Mouse (Mus musculus) c-Kit-negative CD71-positive TER-119-positive erythroid progenitor cells, embryonic 14.5 days (primary cell): ENCODE results near the gene Ccdc88a.

Experiments
- DNase-seq: peaks from one replicate; pipeline ENCODE4 v3.0.0-alpha.2; 2013; ENCODE audit warnings: low read depth, low spot score

Ccdc88a gene

DNA sequence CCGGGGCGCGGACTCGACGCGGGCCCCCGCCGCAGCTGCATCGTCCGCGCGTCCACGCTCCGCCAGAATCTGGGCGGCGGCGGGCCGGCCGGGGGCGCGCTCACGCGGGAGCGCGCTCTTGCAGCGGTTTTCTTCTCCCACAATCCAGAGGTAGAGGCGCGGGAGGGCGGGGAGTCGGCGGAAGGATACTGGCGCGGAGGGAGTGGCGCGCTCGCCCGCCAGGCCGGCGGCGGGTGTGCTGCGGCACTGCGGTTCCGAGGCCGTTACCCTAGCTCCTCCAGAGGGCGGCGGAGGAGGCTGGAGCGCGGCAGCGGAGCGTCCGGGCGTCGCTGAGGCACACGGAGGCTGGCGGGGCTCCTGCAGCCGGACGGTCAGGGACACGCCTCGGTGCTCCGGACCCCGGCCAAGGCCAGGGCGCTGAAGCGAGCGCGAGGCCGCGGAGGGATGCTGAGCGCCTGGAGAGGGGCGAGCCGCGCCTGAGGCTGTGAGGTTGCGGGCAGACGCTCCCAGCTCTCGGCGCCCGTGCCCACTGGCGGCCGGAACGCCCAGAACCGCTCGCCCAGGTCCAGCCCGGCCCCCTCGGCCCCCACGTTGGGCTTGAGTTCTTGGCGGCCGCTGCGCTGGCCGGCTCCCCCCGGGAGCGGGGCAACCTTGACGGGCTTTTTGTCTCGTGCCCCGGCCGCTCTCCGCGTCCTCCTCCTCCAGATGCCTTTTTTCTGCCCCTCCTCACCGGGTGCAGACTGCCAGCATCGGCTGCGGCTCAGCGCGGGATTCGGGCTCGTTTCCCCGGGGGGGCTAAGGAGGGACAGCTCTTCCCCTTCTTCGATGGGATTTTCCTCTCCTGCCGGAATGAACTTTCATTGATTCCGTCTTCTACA lies at the start of gene Ccdc88a:
Gene Ccdc88a, plus strand, starts transcription at position 263 of the 878 bp plus-strand sequence.
- peak; percentile 82 for DNase-seq

DNA sequence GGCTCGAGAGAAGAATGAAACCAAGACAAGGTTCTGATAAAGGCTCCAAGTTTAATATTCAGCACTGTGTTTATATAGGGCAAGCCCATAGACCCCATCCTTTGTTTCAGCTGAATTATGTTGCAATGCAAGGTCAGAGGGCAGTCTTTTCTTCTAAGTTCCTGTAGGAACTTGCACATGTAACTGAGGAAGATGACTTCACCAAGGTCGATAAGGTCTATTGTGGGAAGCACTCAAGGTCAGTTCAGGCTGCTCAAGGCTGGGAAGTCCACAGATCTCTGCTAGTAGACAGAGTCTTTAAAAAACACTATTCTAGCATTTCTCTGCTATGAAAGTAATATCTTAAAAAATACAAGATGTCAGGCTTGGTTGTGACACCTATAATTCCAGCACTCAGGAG lies 38.0 kb upstream of the Ccdc88a start:
- no peak for DNase-seq

DNA sequence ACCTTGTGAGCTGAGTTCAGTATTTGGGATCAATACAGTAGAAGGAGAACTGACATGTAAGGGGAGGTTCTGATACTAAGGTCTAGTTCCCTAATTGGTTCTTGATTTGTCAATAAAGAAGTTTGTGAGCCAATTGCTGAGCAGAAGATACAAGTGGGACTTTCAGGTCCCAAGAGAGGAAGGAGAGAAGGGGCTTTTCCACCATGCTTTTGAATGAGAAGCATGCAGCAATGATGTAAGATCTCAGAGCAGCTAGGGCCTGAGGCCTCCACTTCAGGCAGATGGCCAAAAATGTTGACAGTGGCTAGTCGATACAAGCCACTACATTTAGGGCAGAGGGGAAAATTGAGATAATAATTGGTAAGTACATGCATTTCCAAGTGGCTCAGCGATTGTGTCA lies 32.2 kb upstream of the Ccdc88a start:
- DNase-seq: no peak

DNA sequence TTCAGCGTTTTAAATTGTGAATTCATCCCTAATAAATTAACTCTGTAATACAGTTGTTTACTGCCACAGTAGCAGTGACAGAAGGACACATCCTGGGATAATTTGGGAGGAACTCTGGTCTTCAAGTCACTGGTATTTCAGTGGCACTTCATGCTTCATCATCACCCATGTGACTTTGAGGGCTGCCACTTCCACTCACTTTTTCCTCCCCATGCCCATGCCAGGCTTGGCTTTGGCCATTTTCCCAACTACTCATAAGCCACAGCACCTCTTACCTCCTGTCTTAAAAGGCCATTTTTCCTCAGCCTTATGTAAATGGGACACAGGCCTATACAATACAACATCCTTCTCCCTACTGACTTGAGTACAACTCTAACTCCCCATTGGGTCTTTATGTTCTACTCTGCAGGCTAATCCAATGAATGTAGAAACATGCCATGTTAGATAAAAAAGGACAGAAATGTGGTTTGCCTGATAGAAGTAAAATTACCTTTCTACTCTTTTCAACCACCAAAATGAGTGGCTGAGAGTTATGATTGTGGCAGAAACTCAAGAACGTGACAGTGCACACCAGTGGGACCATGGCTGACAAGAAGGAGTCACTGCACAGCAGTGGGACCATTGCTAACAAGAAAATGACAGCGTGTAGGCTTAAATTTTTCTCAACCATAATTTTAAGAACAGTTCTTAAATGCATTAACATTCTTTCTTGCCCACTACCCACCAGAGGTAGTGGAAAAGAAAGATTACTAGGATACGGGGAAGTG lies 28.4 kb upstream of the Ccdc88a start:
- DNase-seq: peak; percentile 9

DNA sequence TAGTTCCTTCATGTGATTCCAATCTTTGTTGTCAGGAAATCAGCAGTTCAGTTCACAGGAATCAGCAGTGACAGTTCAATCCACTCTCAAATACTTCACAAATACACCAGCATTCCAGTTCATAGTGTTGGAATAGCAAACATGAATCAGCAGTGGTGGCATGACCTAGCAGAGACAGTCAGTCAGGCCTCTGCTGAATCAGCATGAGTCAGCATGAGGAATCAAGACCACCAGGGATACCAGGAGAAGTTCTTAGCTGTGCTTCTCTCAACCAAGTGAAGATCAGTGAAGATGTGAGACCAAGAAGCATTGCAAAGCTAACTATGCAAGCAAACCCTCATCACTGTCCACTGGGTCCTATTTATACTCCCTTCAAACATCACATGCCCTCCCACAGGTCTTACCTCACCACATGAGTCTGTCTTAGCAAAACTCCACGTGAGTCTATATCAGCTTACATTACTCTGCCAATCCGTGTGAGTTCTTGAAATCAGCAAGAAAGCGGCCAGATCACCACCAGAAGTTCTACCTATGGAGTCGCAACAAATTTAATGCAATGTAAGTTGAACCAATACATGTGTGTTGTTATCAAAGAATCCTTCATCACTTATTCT lies 27.7 kb upstream of the Ccdc88a start:
- peak; percentile 75 for DNase-seq

DNA sequence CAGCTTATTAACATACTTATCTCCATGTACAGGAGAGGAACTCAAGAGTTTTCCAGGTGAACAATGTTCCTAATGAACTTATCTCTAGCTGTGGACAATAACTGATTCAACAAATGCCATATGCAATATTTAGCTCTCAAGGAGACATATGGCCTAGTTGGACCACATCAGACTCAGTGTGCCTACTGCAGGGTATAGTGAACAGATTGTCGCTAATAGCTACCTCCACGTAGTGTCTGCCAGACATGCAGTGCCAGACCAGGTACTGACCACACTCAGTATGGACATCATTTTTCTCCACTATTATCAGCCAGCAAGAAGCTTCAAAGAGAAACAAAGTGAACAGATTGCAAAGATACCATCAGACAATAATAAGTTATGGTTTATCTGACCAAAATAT lies 22.6 kb upstream of the Ccdc88a start:
- DNase-seq: no peak

DNA sequence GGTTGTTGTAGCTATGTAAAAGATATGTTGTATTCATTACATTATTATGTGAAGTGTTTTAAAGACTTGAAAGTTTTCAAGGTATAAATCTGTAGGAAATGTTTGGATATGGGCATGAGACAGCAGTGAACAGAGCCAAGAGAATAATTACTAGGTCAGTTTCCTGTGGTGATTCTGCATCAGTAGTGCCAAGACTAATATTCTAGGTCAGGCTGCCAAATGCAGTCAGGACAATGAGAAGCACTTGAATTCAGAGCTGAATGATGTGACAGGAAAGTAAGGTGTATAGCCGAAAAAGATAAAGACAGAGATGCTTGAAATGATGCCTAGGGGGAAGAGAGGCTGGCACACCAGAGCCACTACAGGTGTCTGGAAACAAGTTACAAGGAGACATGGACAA lies 21.2 kb upstream of the Ccdc88a start:
- no peak for DNase-seq

DNA sequence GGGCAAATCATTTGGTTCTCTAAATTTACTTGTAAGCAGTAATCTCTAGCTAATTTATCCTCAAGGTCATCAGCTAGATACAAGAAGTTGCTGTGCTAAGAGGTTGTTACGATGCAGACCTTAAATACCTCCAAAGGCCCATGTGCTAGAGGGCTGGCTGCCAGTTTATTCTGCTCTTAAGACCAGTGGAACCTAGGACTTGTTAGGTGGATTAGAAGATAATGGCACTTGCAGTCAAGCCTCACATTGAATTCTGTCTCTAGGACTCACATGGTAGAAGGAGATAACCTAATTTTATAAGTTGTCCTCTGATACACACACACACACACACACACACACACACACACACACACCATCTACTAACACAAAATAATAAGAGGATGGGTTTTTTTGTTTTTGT lies 5.3 kb upstream of the Ccdc88a start:
- DNase-seq: no peak

DNA sequence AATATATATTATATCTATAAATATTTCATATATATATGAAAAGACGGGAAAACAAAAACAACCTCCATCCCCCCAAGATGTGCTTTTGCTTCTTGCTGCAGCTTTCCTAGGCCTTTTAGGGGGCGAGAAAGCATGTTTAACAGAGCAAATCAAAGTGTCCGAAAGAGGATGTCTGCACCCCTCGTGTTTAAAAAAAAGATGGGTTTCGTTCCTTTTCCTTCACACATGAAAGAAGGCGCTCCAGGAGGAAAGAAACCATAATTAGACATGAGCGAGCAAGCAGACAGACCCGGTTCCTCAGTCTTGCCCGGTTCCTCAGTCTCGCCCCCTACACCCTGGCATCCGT lies 435 bp upstream of the Ccdc88a start:
- no peak for DNase-seq

DNA sequence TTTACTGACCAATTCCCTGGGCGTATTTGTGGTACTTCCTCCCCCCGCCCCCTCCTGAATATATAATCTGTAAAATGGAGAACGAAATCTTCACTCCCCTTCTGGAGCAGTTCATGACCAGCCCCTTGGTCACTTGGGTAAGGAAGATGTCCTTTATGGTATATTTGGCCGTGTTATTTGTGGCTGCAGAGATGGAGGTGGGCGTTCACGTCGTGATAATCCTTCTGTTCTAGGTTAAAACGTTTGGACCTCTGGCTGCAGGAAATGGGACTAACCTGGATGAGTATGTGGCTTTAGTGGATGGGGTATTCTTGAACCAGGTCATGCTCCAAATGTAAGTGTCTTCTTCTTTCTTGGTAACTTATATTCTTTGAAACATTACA lies 807 bp downstream of the Ccdc88a start:
- no peak for DNase-seq

DNA sequence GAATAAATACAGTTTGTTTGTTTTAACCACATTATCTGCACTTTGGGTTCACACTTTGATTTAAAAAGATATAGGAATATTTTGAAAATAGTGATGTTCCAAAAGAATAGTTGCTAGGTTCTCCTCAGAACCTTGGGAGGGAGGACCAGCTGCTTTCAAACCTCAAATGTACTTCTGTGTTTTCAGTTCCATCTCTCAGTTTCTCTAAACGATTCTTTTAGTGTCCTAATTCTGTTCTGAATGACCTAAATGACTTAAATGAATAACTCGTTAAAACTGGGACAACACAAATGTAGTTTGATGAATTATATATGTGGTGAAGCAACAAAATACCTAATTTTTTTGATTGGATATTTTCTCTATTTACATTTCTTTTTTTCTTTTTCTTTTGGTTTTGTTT lies 3.2 kb downstream of the Ccdc88a start:
- DNase-seq: no peak

DNA sequence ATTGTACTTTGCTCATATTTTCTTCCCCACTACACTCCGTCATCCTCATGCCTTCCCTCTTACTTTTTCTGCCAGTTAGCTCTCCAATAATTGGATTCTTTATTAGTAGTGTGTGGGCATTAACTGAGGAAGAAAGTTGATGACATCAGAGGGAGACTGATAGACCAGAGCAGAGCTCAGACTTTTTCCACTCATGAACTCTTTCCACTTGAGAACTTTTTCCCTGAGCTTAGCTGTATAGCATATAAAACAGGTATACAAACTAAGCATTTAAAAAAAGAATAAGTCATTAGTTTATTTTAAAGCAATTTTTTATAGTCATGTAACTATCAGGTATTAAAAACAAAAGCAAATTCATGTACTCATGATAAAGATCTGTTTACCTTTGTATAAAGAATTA lies 5.3 kb downstream of the Ccdc88a start:
- DNase-seq: no peak

DNA sequence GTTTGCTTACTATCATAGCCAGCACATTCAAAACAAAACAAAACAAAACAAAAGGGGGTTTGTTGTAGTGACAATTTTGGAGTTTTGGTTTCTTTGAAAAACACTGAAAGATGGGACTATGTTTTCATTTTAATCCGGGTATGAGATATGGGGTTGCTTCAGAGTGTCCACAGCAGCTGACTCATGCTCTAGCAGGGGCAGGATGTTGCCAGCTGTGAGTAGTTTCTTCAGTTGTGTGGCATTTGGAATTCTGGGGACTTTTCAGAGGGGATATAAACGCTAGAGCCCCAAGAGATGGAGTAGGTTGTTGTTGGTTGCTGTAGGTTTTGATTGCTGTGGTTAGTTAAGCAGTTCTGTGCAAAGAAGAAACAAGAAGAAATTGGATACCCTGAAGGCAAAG lies 10.0 kb downstream of the Ccdc88a start:
- DNase-seq: no peak

DNA sequence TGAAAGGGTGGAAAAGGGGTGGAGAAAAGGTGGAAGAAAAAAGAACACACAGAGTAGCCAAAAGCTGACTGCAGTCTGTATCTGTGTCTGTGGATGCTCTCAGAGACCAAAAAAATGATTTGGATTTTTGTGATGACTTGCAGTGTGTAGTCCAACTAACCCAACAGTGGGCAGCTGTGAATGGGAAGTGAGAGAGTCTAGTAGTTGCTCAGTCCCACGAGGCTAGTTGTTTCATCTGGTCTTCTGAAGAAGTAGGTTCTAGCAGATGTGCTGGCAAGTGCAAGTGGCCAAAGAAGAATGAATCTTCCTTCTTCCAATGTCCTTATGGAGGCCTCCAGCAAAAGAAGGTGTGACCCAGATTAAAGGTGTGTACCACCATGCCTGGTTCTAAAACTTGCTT lies 10.5 kb downstream of the Ccdc88a start:
- no peak for DNase-seq

DNA sequence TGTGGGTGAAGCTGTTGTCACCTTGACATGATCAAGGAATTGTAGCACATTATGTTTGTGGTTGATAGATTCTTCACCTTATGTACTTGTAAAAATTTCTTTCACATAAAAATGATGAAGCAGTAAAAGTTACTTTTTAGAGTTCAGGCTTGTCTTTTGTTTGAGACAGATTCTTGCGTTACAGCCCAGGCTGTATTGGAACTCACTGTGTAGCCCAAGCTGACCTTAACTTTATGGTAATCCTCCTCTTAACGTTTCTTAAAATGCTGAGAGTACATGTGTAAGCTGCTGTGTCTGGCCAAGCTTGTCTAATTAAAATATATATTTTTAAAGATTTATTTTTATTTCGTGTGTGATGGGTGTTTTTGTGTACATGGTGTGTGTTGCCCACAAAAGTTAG lies 11.2 kb downstream of the Ccdc88a start:
- DNase-seq: no peak

DNA sequence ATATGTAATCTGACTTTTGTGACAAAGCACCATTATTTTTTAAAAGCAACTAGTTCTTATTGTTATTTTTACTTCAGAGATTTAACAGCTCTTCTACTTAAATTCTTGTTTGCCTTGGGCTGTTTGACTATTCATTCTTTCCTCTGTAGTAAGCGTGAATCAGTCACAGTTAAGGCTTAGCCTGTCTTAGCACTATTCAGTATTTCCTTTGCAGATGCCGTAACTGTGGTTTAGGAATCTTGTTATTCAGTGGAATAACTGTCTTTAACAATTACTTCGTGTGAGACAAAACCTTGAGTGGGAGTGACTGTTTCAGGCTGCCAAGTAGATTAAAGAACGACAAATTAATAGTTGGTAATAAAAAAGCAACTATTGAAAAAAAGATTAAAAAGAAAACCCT lies 16.5 kb downstream of the Ccdc88a start:
- no peak for DNase-seq

DNA sequence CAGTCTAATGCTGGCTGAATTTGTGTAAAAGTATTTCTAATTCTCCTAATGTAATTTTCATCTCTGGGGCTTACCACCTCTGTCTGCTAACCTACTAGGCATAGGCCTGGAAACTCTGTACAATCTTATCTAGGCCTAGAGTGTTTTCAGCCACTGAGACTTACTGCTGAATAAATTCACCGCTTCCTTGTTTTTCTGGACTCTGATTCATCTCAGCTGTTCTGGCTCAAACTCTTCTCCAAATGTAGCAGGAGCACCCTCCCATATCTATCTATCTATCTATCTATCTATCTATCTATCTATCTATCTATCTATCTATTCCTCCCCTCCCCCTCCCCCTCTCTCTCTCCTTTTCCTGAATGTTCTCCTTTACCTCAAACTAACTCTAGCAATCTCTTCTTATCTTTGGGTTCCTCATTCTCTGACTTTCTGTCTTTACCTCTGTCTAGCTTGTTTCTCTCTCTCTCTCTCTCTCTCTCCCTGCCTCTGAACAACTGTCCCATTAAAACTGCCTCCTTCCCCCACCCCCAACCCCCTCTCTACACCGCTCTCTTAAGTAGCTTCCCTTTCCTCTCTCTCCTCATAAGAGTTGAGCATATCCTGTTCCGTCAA lies 21.8 kb downstream of the Ccdc88a start:
- no peak for DNase-seq

DNA sequence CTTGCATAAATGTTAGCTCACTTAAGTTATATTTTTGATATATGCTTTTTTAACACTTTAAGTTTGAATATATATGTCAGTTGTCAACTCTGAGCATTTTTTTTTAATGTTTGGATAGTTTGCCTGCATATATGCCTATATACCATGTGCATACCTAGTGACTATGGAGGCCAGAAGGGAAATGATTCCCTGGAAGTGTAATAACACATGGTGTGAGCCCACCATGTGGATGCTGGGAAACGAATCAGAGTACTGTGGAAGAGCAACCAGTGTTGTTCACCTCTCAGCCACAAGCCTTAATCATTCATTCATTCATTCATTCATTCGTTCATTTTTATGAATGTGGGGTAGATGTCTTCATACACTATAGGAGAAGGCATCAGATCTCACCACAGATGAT lies 26.9 kb downstream of the Ccdc88a start:
- no peak for DNase-seq

DNA sequence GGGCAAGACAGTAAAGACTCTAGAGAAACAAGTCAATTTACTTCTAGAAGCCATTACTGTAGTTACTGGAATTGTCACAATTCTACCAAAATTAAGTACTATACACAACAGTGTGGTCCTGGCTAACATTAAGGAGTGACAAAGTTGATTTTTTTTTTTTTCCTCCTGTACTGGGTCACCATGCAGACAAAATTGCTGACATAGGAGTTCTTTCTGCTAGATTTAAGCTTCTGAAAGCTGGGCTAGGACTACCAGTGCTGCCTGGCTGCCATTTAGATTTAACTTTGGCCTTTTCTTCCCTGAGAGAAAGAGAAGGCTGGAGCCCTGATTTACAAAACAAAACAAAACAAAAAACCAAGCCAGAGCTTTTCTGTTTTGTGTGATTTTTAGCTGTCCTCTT lies 32.8 kb downstream of the Ccdc88a start:
- DNase-seq: no peak

DNA sequence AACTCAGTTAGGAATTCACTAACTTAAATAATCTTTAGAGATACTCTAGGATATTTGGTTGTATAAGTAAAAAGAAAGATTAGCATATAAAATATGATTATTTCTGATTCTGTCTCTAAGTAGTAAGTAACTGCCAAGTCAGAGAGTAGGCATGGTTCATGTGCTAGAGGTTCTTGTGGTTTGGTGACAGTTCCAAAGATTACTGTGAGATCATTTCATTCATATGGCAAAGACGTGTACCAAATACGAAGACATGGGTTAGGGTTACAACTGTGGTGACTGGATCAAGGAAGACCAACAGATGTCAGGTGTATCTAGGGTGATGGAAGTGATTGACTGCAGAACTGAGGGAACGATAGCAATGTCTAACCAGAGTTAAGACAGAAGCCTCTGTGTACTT lies 50.0 kb downstream of the Ccdc88a start:
- DNase-seq: no peak

DNA sequence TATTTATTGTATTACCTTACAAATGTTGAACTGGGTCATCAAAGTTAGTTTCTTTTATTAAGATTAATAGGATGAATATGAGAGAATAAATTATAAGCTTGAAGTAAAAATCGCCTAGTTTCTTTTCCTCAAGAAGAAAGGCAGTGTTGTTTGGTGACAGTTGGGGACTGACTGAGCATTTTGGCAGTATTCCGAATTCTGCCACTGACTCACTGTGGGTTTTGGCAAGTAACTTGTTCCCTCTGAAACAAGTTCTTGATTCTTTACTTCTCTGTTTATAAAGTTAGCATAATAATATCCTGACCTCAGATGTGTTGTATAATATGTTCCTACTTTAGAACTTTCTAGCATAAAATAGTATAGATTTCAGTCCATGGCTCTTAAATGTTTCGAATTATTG lies 55.3 kb downstream of the Ccdc88a start:
- DNase-seq: no peak

DNA sequence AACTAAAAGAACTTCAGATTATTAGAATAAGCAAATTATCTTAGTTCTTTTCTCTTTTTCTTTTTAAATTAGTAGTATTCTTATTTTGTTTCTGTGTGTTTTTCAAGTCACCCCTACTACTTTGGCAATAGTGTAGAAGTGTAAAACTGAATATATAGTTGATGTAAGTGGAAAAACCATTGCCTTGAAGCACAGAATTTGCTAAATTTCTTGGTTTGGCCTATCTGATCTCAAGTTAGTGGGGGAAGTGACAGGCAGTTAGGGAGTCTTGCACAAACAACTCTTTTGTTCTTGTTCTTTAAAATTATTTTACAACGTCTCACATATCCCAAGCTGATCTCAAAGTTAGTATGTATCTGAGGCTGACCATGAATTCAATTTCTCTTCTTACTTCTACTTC lies 57.6 kb downstream of the Ccdc88a start:
- DNase-seq: no peak
